Mouse (Mus musculus) lung, postnatal 0 days (tissue): Measurements from ENCODE around the gene Mtmr12.

Experiments used
- CTCF ChIP-seq: IDR thresholded peaks from 2 replicates; pipeline ENCODE4 v1.5.1; 2016; ENCODE audit warnings: antibody characterized with exemption, mild to moderate bottlenecking
- EP300 ChIP-seq: IDR thresholded peaks from 2 replicates; pipeline ENCODE4 v1.6.1; 2016; ENCODE audit warnings: antibody characterized with exemption, mild to moderate bottlenecking, control low read depth

- TF ChIP-seq CTCF (no peak), EP300 (peak; percentile 96)
Measured at GRCm38 (mm10) chr15:12252141-12252489, 47.3 kb downstream of the Mtmr12 start.
